Mouse (Mus musculus) CH12.LX (cell line): Measurements from ENCODE around the gene Phf12. TPM values are rescaled to one million over a fixed set of nuclear protein-coding genes. Genes with fewer than 3 reads are reported as not detected.

Experiments
- DNase-seq: peaks from one replicate; pipeline ENCODE4 v3.0.0-alpha.2; 2013; ENCODE audit errors: extremely low read depth
- H3K27ac ChIP-seq: 2 replicates; pipeline ENCODE4 v1.5.1; 2012; ENCODE audit warnings: low read depth, mild to moderate bottlenecking, control low read depth, moderate library complexity; ENCODE audit not compliant: insufficient read depth
- H3K27me3 ChIP-seq: replicated peaks from 2 replicates; pipeline ENCODE3; 2012; ENCODE audit warnings: inconsistent platforms
- H3K36me3 ChIP-seq, 2 experiments: replicated peaks in 1 of 2; 2 replicates each; pipeline versions ENCODE3 to v1.6.1; 2012; ENCODE audit warnings: inconsistent platforms in 1 of 2, low read length in 1 of 2, mild to moderate bottlenecking in 1 of 2, mixed read lengths in 1 of 2, moderate library complexity in 1 of 2; ENCODE audit not compliant: control insufficient read depth in 1 of 2, insufficient read depth in 1 of 2
- H3K4me1 ChIP-seq, 2 experiments: 2 replicates each; pipeline ENCODE4 v1.6.1; 2012; ENCODE audit warnings: inconsistent platforms in 1 of 2, moderate library complexity in 1 of 2; ENCODE audit not compliant: insufficient read depth in 2 of 2, control insufficient read depth in 1 of 2
- H3K4me2 ChIP-seq: 2 replicates; pipeline ENCODE4 v1.6.1; 2012; ENCODE audit warnings: low read depth, mild to moderate bottlenecking, control low read depth; ENCODE audit not compliant: poor library complexity, insufficient read depth, severe bottlenecking
- H3K4me3 ChIP-seq, 3 experiments: fragments of 150-350 bp in 1 of 3; sonication (generic) in 1 of 3; replicated peaks in 1 of 3; 2 replicates each; pipeline versions ENCODE3 to v1.5.1; 2011 to 2012; ENCODE audit warnings: low read depth in 2 of 3, low read length in 2 of 3, mild to moderate bottlenecking in 2 of 3, moderate library complexity in 2 of 3, control low read depth in 1 of 3, improper control_type of control experiment in 1 of 3, inconsistent platforms in 1 of 3, mixed read lengths in 1 of 3; ENCODE audit not compliant: poor library complexity in 1 of 3
- H3K79me2 ChIP-seq: replicated peaks from 2 replicates; pipeline ENCODE4 v1.6.1; 2012; ENCODE audit warnings: mild to moderate bottlenecking, moderate library complexity; ENCODE audit not compliant: control insufficient read depth, poor library complexity, insufficient read depth, severe bottlenecking; ENCODE audit errors: extremely low read depth
- H3K9ac ChIP-seq: 2 replicates; pipeline ENCODE4 v1.6.1; 2012; ENCODE audit warnings: low read depth, mild to moderate bottlenecking, control low read depth, moderate library complexity; ENCODE audit not compliant: insufficient read depth
- H3K9me3 ChIP-seq: replicated peaks from 2 replicates; pipeline ENCODE3; 2012; ENCODE audit warnings: low read length, inconsistent platforms, mixed read lengths
- BHLHE40 ChIP-seq: IDR thresholded peaks from 2 replicates; pipeline ENCODE4 v1.6.1; 2011; ENCODE audit warnings: mild to moderate bottlenecking, low read depth, low read length, improper control_type of control experiment
- CHD1 ChIP-seq: IDR thresholded peaks from 2 replicates; pipeline ENCODE4 v1.6.1; 2012; ENCODE audit warnings: low read depth, low read length, improper control_type of control experiment, inconsistent platforms
- CTCF ChIP-seq, 2 experiments: IDR thresholded peaks in 1 of 2; conservative IDR thresholded peaks in 1 of 2; 2 replicates each; pipeline ENCODE4 v1.5.1; 2011 to 2012; ENCODE audit warnings: low read depth in 2 of 2, low read length in 2 of 2, improper control_type of control experiment in 1 of 2, inconsistent platforms in 1 of 2, mild to moderate bottlenecking in 1 of 2, moderate library complexity in 1 of 2
- ELF1 ChIP-seq: IDR thresholded peaks from 2 replicates; pipeline ENCODE4 v1.6.1; 2014; ENCODE audit warnings: low read depth, mild to moderate bottlenecking, inconsistent platforms, low read length, improper control_type of control experiment
- EP300 ChIP-seq: IDR thresholded peaks from 2 replicates; pipeline ENCODE4 v1.6.1; 2011; ENCODE audit warnings: low read length, improper control_type of control experiment
- GABPA ChIP-seq: IDR thresholded peaks from 2 replicates; pipeline ENCODE4 v1.6.1; 2012; ENCODE audit warnings: low read depth, low read length, improper control_type of control experiment, inconsistent platforms; ENCODE audit not compliant: insufficient replicate concordance
- HCFC1 ChIP-seq: IDR thresholded peaks from 2 replicates; pipeline ENCODE4 v1.6.1; 2012; ENCODE audit warnings: low read depth, mild to moderate bottlenecking, inconsistent platforms, low read length, improper control_type of control experiment
- IRF4 ChIP-seq: IDR thresholded peaks from 2 replicates; pipeline ENCODE4 v1.6.1; 2014; ENCODE audit warnings: low read depth, mild to moderate bottlenecking, inconsistent platforms, low read length, improper control_type of control experiment
- JUN ChIP-seq: IDR thresholded peaks from 2 replicates; pipeline ENCODE4 v1.6.1; 2011; ENCODE audit warnings: low read depth, mild to moderate bottlenecking, low read length, improper control_type of control experiment, moderate library complexity; ENCODE audit not compliant: insufficient read depth
- JUND ChIP-seq: conservative IDR thresholded peaks from 2 replicates; pipeline ENCODE4 v1.6.1; 2011; ENCODE audit warnings: low read depth, low read length, improper control_type of control experiment
- KAT2A ChIP-seq: IDR thresholded peaks from 2 replicates; pipeline ENCODE4 v1.6.1; 2012; ENCODE audit warnings: low read length, improper control_type of control experiment, inconsistent platforms; ENCODE audit not compliant: insufficient replicate concordance
- MAFK ChIP-seq: IDR thresholded peaks from 2 replicates; pipeline ENCODE4 v1.6.1; 2011; ENCODE audit warnings: low read length, improper control_type of control experiment; ENCODE audit not compliant: insufficient replicate concordance
- MAX ChIP-seq: IDR thresholded peaks from 2 replicates; pipeline ENCODE4 v1.6.1; 2011; ENCODE audit warnings: low read length, improper control_type of control experiment
- PAX5 ChIP-seq: IDR thresholded peaks from 2 replicates; pipeline ENCODE4 v1.6.1; 2012; ENCODE audit warnings: low read length, inconsistent platforms, mixed read lengths
- POLR2A ChIP-seq: IDR thresholded peaks from 2 replicates; pipeline ENCODE4 v1.6.1; 2011; ENCODE audit warnings: low read depth, mild to moderate bottlenecking, improper control_type of control experiment, low read length
- POLR2AphosphoS2 ChIP-seq: IDR thresholded peaks from 2 replicates; pipeline ENCODE4 v1.6.1; 2011; ENCODE audit warnings: low read depth, low read length, improper control_type of control experiment
- RAD21 ChIP-seq: IDR thresholded peaks from 2 replicates; pipeline ENCODE4 v1.6.1; 2011; ENCODE audit warnings: low read depth, mild to moderate bottlenecking, low read length, improper control_type of control experiment, moderate library complexity
- RCOR1 ChIP-seq: conservative IDR thresholded peaks from 2 replicates; pipeline ENCODE4 v1.6.1; 2012; ENCODE audit warnings: low read depth, mild to moderate bottlenecking, inconsistent platforms, low read length, improper control_type of control experiment
- SIN3A ChIP-seq: IDR thresholded peaks from 2 replicates; pipeline ENCODE4 v1.6.1; 2012; ENCODE audit warnings: low read length, improper control_type of control experiment, inconsistent platforms
- SMC3 ChIP-seq: IDR thresholded peaks from 2 replicates; pipeline ENCODE4 v1.6.1; 2011; ENCODE audit warnings: low read depth, low read length, improper control_type of control experiment
- TBP ChIP-seq: conservative IDR thresholded peaks from 2 replicates; pipeline ENCODE4 v1.6.1; 2011; ENCODE audit warnings: low read depth, low read length, improper control_type of control experiment
- UBTF ChIP-seq: IDR thresholded peaks from 2 replicates; pipeline ENCODE4 v1.6.1; 2012; ENCODE audit warnings: low read depth, mild to moderate bottlenecking, inconsistent platforms, low read length, improper control_type of control experiment, moderate library complexity
- USF2 ChIP-seq: conservative IDR thresholded peaks from 2 replicates; pipeline ENCODE4 v1.6.1; 2011; ENCODE audit warnings: low read depth, low read length, improper control_type of control experiment
- ZC3H11A ChIP-seq: IDR thresholded peaks from 2 replicates; pipeline ENCODE4 v1.6.1; 2012; ENCODE audit warnings: low read depth, mild to moderate bottlenecking, inconsistent platforms, low read length, improper control_type of control experiment
- ZKSCAN1 ChIP-seq: IDR thresholded peaks from 2 replicates; pipeline ENCODE4 v1.6.1; 2012; ENCODE audit warnings: low read depth, inconsistent platforms, low read length, improper control_type of control experiment, borderline replicate concordance
- ZNF384 ChIP-seq: IDR thresholded peaks from 2 replicates; pipeline ENCODE4 v1.6.1; 2012; ENCODE audit warnings: low read depth, low read length, improper control_type of control experiment, inconsistent platforms
- dilution Hi-C: fragments of 300-500 bp; cut with MboI; formaldehyde crosslinking; loops from 2 replicates; pipeline ENCODE4 v1.14.3; 2020; ENCODE audit warnings: low sequenced_read_pairs; ENCODE audit not compliant: extremely low pct_unique_long_range_greater_than_20kb, extremely low pct_ligation_motif_present
- in situ Hi-C: fragments of 300-500 bp; cut with MboI; formaldehyde crosslinking; loops from 3 replicates; pipeline ENCODE4 v1.14.3; 2019; ENCODE audit warnings: low sequenced_read_pairs, low pct_ligation_motif_present, low pct_unique_long_range_greater_than_20kb, mixed read lengths
- polyA plus RNA-seq: library from polyadenylated mRNA; unstranded; fragments of >175 nt; gene quantifications from 2 replicates; pipeline ENCODE4 v1.2.1, GENCODE M21; 2012; ENCODE audit warnings: low read depth; ENCODE audit not compliant: insufficient read length
- total RNA-seq, 2 experiments: library from RNA; depleted of rRNA; stranded (reverse); fragments of 300-350 nt in 1 of 2; fragments of >200 nt in 1 of 2; gene quantifications; 2 replicates each; pipeline ENCODE4 v1.2.3; 2012 to 2014

The Phf12 gene
- total and polyA plus RNA-seq, 3 experiments, result 10.7 to 59.7 (median 30.5) TPM

- no peak for DNase-seq
- H3K27me3 ChIP-seq, result peaks cover 49% of the 10 kb centered on the region
- peaks cover 8% of the 10 kb centered on the region for H3K9me3 ChIP-seq
- H3K9ac ChIP-seq, result no peak overlapping the region
- no peaks in the 10 kb centered on the region for H3K79me2 ChIP-seq
- no peak overlapping the region for H3K4me2 ChIP-seq
- H3K36me3 ChIP-seq, result no peaks in the 10 kb centered on the region
- in situ Hi-C loops, result no loop called here
- dilution Hi-C loops, result no loop called here
- TF ChIP-seq RCOR1 (no peak), SIN3A (no peak), ZC3H11A (no peak), CHD1 (no peak), JUN (no peak), UBTF (no peak), MAX (no peak), ZKSCAN1 (no peak), SMC3 (no peak)
- TF ChIP-seq, all 38 proteins: peak for 0
- Histone ChIP-seq H3K27ac (no peak overlapping the region), H3K4me3 (no peak overlapping the region), H3K4me1 (peaks cover 0 to 2% of the 10 kb centered on the region in 2 experiments; a peak in 1 of 4 replicates)
Observed at GRCm38 (mm10) chr11:77968786-77969185, 13.8 kb upstream of the Phf12 start.

GRCm38 (mm10) chr11:77970718-77971117 lies 11.8 kb upstream of the Phf12 start:
- H3K4me1 ChIP-seq, result peaks cover 0 to 2% of the 10 kb centered on the region in 2 experiments; a peak in 1 of 4 replicates
- H3K36me3 ChIP-seq, result no peaks in the 10 kb centered on the region
- no peak overlapping the region for H3K4me3 ChIP-seq
- dilution Hi-C loops, result no loop called here
- TF ChIP-seq USF2 (no peak), IRF4 (no peak), JUND (no peak), MAX (no peak), RAD21 (no peak), KAT2A (no peak)
- no peak overlapping the region for H3K4me2 ChIP-seq
- no peak overlapping the region for H3K9ac ChIP-seq
- in situ Hi-C loops, result no loop called here
- H3K27me3 ChIP-seq, result peaks cover 65% of the 10 kb centered on the region
- H3K79me2 ChIP-seq, result no peaks in the 10 kb centered on the region
- no peak overlapping the region for H3K27ac ChIP-seq
- peaks cover 8% of the 10 kb centered on the region for H3K9me3 ChIP-seq
- no peak for DNase-seq

- Histone ChIP-seq H3K9me3 (peaks cover 8% of the 10 kb centered on the region), H3K36me3 (no peaks in the 10 kb centered on the region), H3K4me1 (peaks cover 0 to 2% of the 10 kb centered on the region in 2 experiments; a peak in 1 of 4 replicates), H3K9ac (no peak overlapping the region), H3K79me2 (no peaks in the 10 kb centered on the region), H3K4me3 (no peak overlapping the region), H3K27ac (no peak overlapping the region), H3K4me2 (no peak overlapping the region), H3K27me3 (peaks cover 85% of the 10 kb centered on the region)
- in situ Hi-C loops, result no loop called here
- DNase-seq, result no peak
- dilution Hi-C loops, result no loop called here
- TF ChIP-seq POLR2AphosphoS2, result no peak
- TF ChIP-seq MAX, result no peak
- TF ChIP-seq PAX5, result no peak
- no peak for TF ChIP-seq ZNF384
- no peak for TF ChIP-seq IRF4
- TF ChIP-seq SMC3, result no peak
- TF ChIP-seq GABPA, result no peak
- TF ChIP-seq ELF1, result no peak
- no peak for TF ChIP-seq CTCF (conservative IDR thresholded peaks at IDR 0.05 in 1 of 2, IDR thresholded peaks at IDR 0.05 in 1 of 2; ENCODE audit: low read depth in 2 of 2, low read length in 2 of 2)
- no peak for TF ChIP-seq TBP
- no peak for TF ChIP-seq ZKSCAN1
- TF ChIP-seq POLR2A, result no peak
- no peak for TF ChIP-seq BHLHE40
- no peak for TF ChIP-seq EP300
- TF ChIP-seq UBTF, result no peak
- TF ChIP-seq HCFC1, result no peak
- no peak for TF ChIP-seq MAFK
- TF ChIP-seq JUN, result no peak
Observed at GRCm38 (mm10) chr11:77973520-77973919, 9.0 kb upstream of the Phf12 start.
